Mouse (Mus musculus) neutrophil, adult 5-6 weeks (primary cell): ENCODE measurements around the gene Prkag2. TPM values are rescaled to one million over a fixed set of nuclear protein-coding genes. Genes with fewer than 3 reads are reported as not detected.

Source experiments
- ATAC-seq: fragments of 151-379, 151-347 bp; 2 replicates; pipeline ENCODE4 v1.8.0; 2017; ENCODE audit warnings: mild to moderate bottlenecking, moderate TSS enrichment; ENCODE audit not compliant: insufficient number of reproducible peaks, poor library complexity, low FRiP score, severe bottlenecking; ENCODE audit errors: extremely low read depth
- total RNA-seq: library from RNA; stranded (forward); fragments of 200-1000 nt; gene quantifications from 2 replicates; pipeline ENCODE4 v1.2.3, GENCODE M21; 2017

The Prkag2 gene
- total RNA-seq, 1 experiment from 2014 or later = 37.0 TPM

GRCm38 (mm10) chr5:24983539-24983938, 116.9 kb downstream of the Prkag2 start:
- ATAC-seq = 0 out of 2 replicates have a peak, but pooled peaks have one; percentile 35

DNA sequence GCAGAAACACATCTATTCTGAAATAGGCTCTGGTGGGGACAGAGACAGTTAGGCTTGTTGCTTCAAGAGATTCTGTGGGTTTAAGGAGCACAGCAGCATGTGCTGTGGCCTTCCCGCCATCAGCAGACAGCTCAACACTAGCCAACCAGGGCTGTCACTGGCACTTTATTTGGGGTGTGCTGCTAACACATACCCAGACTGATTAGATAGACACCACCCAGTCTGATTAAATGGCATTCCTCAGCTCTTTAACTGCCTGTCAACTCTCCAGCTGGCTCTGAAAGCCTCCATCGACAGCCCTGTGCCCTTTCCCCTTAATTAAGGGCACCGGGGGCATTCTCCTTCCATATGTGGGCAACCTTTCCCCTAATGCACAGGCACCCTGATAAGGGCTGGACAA, 118.2 kb downstream of the Prkag2 start:
- ATAC-seq = no peak

- ATAC-seq = no peak
Observed at GRCm38 (mm10) chr5:24981765-24982164, 118.7 kb downstream of the Prkag2 start.

GRCm38 (mm10) chr5:24979968-24980345, 120.5 kb downstream of the Prkag2 start:
- no peak for ATAC-seq

GRCm38 (mm10) chr5:24979312-24979967, 121.0 kb downstream of the Prkag2 start:
- no peak for ATAC-seq

DNA sequence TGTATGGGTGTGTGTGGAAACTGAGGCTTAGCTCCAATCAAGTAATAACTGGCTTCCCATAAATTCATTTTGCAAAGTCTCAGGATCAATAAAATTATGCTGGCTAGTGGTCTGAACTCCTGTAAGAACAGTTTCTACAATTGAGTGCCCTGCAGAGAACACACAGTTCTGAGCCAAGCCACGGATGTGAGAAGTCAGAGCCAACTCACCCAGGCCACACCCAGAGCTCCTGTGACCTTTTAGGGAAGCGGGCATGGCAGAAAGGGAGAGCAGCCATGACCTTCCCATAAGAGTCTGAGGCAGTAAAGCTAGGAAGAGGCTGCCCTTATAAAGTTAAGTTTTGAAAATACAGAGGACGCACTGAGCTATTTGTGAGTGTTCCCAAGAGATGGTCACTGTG, 123.5 kb downstream of the Prkag2 start:
- no peak for ATAC-seq

GRCm38 (mm10) chr5:24976236-24976635, 124.2 kb downstream of the Prkag2 start:
- no peak for ATAC-seq

- no peak for ATAC-seq
Observed at GRCm38 (mm10) chr5:24975100-24975499, 125.3 kb downstream of the Prkag2 start.

DNA sequence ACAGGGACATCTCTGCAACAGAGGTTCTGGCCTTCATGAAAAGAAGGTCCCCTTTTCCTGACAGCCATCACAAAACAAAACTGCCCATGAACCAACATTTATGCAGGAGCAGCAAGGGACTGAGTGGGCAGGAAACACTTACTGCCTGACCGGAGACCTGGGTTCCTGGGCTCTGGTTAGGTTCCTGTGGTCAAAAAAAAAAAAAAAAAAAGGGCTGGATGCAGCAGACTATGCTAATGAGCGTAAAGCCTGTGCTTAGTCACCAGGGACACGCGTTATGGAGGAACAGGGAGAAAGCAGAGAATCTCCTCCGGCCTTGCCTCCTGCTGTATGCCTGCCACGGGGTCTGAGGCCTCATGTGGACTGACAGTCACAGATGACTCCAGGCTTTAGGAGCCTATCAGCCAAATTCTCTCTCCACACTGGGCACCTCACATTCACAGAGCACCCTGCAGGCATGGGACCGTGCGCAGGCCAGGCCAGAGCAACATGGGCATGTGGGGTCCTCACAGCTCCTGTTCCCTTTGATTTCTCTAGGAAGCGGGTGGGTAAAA, 126.7 kb downstream of the Prkag2 start:
- ATAC-seq = no peak

GRCm38 (mm10) chr5:24973228-24973627, 127.2 kb downstream of the Prkag2 start:
- ATAC-seq = peak; percentile 30

DNA sequence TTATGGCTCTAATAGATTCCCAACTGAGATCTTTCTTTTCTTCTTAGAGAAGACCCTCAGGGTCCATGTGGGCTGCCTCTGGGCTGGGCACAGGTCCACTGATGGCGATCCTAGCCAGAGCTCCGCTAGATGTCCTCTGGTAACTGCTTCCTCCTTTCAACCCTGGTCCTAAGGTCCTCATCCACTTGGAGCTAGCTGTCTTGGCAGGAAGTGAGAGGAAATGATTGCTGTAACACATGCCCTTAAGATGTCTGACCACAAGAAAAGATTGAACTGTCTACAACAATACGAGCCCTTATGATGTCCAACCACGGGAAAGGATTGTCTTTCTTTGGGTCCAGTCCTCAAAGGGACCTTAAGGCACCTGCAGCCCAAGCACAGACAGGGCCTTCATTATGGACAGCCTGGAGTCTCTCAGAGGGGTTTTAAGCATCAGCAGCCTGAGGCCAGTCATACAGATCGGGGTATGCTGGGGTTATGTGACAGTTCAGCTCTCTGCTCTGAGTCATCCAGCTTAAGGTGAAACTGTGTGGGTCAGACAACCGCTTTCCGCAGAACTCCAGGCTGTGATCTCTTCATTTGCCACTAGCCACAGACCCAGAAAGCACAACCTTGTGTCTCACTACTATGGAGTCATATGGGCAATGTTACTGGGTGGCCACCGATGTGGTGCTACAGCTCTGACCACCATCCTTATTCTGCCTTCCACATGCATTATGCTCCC, 129.7 kb downstream of the Prkag2 start:
- no peak for ATAC-seq

GRCm38 (mm10) chr5:24969241-24969880, 131.1 kb downstream of the Prkag2 start:
- ATAC-seq = no peak

DNA sequence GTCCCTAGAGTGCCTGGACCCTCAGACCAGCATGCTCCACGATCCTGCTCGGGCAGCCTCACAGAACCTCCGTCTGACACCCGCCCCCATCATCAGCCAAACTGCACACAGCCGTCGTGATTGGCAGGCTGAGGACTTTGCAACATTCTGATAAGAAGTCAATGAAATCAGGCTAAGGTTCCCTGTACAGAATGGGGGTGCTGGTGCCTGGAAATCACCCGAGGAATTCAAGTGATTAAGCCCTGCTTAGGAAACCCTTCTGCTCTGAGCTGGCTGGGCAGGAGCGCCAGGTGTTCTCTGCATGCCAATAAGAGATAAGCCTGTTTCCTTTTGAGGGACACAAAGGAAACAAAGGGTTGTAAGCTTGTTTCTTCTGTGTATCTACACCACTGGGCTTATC, 131.7 kb downstream of the Prkag2 start:
- no peak for ATAC-seq

DNA sequence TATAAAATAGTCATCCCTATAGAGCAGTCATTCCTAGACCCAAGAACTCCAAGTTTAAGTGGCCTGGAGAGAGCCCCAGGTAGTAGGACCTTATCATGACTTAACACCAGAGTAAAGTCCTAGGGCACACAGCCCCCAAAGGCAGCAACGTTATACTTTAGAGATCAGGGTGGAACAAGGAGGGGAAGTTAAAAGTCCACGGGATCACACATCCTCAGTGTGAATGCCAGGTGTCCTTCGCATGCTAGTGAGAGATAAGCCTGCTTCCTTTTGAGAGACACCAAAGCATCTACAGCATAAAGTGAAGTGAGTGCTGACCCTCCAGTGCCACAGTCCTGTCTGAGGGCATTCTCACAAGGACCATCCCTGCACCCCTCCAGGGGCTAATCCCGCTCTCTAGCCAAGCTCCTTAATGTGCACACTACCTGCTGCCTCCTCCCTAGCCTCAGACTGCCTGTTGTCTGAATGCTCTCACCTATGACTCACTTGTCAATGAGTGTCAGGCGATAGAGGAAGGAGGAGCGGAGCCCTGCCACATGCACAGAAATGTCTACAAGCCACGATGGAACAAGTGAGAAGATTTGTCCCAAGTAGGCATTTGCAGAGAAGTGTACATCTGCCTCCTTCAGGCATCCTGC, 132.4 kb downstream of the Prkag2 start:
- no peak for ATAC-seq

- ATAC-seq = no peak
Observed at GRCm38 (mm10) chr5:24963776-24964175, 136.7 kb downstream of the Prkag2 start.

GRCm38 (mm10) chr5:24960791-24961190, 139.7 kb downstream of the Prkag2 start:
- no peak for ATAC-seq

- no peak for ATAC-seq
Observed at GRCm38 (mm10) chr5:24959758-24960157, 140.7 kb downstream of the Prkag2 start.

GRCm38 (mm10) chr5:24958596-24958995, 141.8 kb downstream of the Prkag2 start:
- ATAC-seq = no peak

- no peak for ATAC-seq
Observed at GRCm38 (mm10) chr5:24956891-24957290, 143.6 kb downstream of the Prkag2 start.
